13 mouse cellular contexts compared by ENCODE assay signal in the genomic region with DNA sequence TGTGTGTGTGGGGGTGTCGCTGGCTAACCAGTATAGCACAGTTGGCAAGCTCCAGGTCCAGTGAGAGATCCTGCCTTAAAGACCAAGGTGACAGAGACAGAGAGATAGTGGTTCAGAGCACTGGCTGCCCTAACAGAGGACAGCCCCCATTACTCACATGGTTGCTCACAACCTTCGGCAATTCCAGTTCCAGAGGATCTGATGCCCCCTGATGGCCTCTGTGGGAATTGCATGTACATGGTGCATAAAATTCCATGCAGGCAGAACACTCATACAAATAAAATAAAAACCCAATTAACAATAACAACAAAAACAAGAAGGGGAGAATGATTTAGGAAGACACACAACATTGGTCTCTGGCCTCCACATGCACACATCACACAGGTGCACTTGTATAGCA. TPM values are rescaled to one million over a fixed set of nuclear protein-coding genes. Genes with fewer than 3 reads are reported as not detected.
DNase-seq lines count a peak whose midpoint lies in the region; ATAC-seq and TF ChIP-seq lines count a peak whose summit lies in the region.
"Had no signal": no experiment of that assay in that cellular context is flagged by ENCODE, and none has a peak within 500 bp of the region (broad histone marks: within the 10 kb centered on the region; RNA-seq: fewer than 3 reads in every experiment).

No protein-coding gene starts in this region.

- WGBS in forebrain, embryonic 11.5 days, result 63% methylated on average over 2 of the region's 2 CpGs
- 54% methylated on average over 2 of the region's 2 CpGs for WGBS in forebrain, embryonic 10.5 days
- 53% methylated on average over 2 of the region's 2 CpGs for WGBS in liver, postnatal 0 days (ENCODE audit: insufficient replicate concordance)
- 50% methylated on average over 2 of the region's 2 CpGs for WGBS in liver, embryonic 12.5 days (ENCODE audit: insufficient replicate concordance)

- no peak overlapping the region for H3K27ac ChIP-seq in forebrain, embryonic 11.5 days (ENCODE audit: low read depth, low read length)
- H3K27ac ChIP-seq in forebrain, embryonic 10.5 days, result no peak overlapping the region
- H3K27ac ChIP-seq in liver, postnatal 0 days (ENCODE audit: low read depth), result no peak overlapping the region
- H3K27ac ChIP-seq in liver, embryonic 12.5 days, result no peak overlapping the region
- H3K27ac ChIP-seq: embryonic facial prominence, embryonic 12.5 days; kidney, embryonic 15.5 days; limb, embryonic 15.5 days had no signal

- H3K9ac ChIP-seq in forebrain, embryonic 11.5 days (ENCODE audit: low read length), result no peak overlapping the region
- no peak overlapping the region for H3K9ac ChIP-seq in liver, postnatal 0 days (replicated peaks)
- no peak overlapping the region for H3K9ac ChIP-seq in liver, embryonic 12.5 days
- H3K9ac ChIP-seq: embryonic facial prominence, embryonic 12.5 days; kidney, embryonic 15.5 days; limb, embryonic 15.5 days had no signal

- TF ChIP-seq CTCF in liver, postnatal 0 days (IDR thresholded peaks at IDR 0.05; ENCODE audit: low read depth), result peak; percentile 55

- no peak overlapping the region for H3K4me2 ChIP-seq in forebrain, embryonic 11.5 days (ENCODE audit: low read depth, low read length, severe bottlenecking)
- H3K4me2 ChIP-seq in liver, postnatal 0 days (ENCODE audit: low read depth, low read length), result no peak overlapping the region
- H3K4me2 ChIP-seq in liver, embryonic 12.5 days, result no peak overlapping the region
- H3K4me2 ChIP-seq: embryonic facial prominence, embryonic 12.5 days; kidney, embryonic 15.5 days; limb, embryonic 15.5 days had no signal

- no peak overlapping the region for H3K4me3 ChIP-seq in forebrain, embryonic 11.5 days (ENCODE audit: low read depth, low read length)
- H3K4me3 ChIP-seq in forebrain, embryonic 10.5 days, result no peak overlapping the region
- H3K4me3 ChIP-seq in liver, postnatal 0 days (ENCODE audit: low read depth, low read length), result no peak overlapping the region
- H3K4me3 ChIP-seq in liver, embryonic 12.5 days, result no peak overlapping the region
- H3K4me3 ChIP-seq: embryonic facial prominence, embryonic 12.5 days; kidney, embryonic 15.5 days; limb, embryonic 15.5 days had no signal

- no peaks in the 10 kb centered on the region for H3K4me1 ChIP-seq in forebrain, embryonic 11.5 days (replicated peaks; ENCODE audit: control insufficient read depth, insufficient read depth, low read length)
- peaks cover 6% of the 10 kb centered on the region for H3K4me1 ChIP-seq in forebrain, embryonic 10.5 days
- no peaks in the 10 kb centered on the region for H3K4me1 ChIP-seq in liver, postnatal 0 days (ENCODE audit: insufficient read depth)
- no peaks in the 10 kb centered on the region for H3K4me1 ChIP-seq in liver, embryonic 12.5 days

- no peaks in the 10 kb centered on the region for H3K36me3 ChIP-seq in forebrain, embryonic 11.5 days (ENCODE audit: control insufficient read depth, insufficient read depth, low read length)
- H3K36me3 ChIP-seq in forebrain, embryonic 10.5 days (replicated peaks), result no peaks in the 10 kb centered on the region
- H3K36me3 ChIP-seq in liver, postnatal 0 days (replicated peaks; ENCODE audit: insufficient read depth, low read length), result no peaks in the 10 kb centered on the region
- H3K36me3 ChIP-seq in liver, embryonic 12.5 days, result no peaks in the 10 kb centered on the region
- H3K36me3 ChIP-seq: embryonic facial prominence, embryonic 12.5 days; kidney, embryonic 15.5 days; limb, embryonic 15.5 days had no signal

- H3K9me3 ChIP-seq in forebrain, embryonic 11.5 days (ENCODE audit: control insufficient read depth, low read length), result no peaks in the 10 kb centered on the region
- no peaks in the 10 kb centered on the region for H3K9me3 ChIP-seq in forebrain, embryonic 10.5 days
- H3K9me3 ChIP-seq in liver, postnatal 0 days (ENCODE audit: low read length), result no peaks in the 10 kb centered on the region
- no peaks in the 10 kb centered on the region for H3K9me3 ChIP-seq in liver, embryonic 12.5 days (replicated peaks)
- H3K9me3 ChIP-seq: embryonic facial prominence, embryonic 12.5 days; kidney, embryonic 15.5 days; limb, embryonic 15.5 days had no signal

- TF ChIP-seq EP300 in liver, postnatal 0 days (IDR thresholded peaks at IDR 0.05; ENCODE audit: low read depth), result no peak

- DNase-seq in forebrain, embryonic 11.5 days (ENCODE audit: low spot score), result peak; percentile 72
- no peak for DNase-seq in forebrain, embryonic 10.5 days (ENCODE audit: extremely low spot score, low spot score)
- no peak for DNase-seq in liver, postnatal 0 days
- DNase-seq in NIH3T3 (ENCODE audit: low read depth) (peak; percentile 67), adipocyte (ENCODE audit: low spot score) (no peak)
- DNase-seq in gastrocnemius, postnatal 10 days, result no peak
- DNase-seq: heart, adult 18-20 months; right cerebral cortex, postnatal 4 days had no signal

- no peaks in the 10 kb centered on the region for H3K27me3 ChIP-seq in forebrain, embryonic 11.5 days (ENCODE audit: control insufficient read depth, insufficient read depth, low read length)
- peaks cover 10% of the 10 kb centered on the region; the same call in 1 of the 2 replicates for H3K27me3 ChIP-seq in forebrain, embryonic 10.5 days (ENCODE audit: poor library complexity, severe bottlenecking)
- peaks cover 4% of the 10 kb centered on the region; the same call in 1 of the 2 replicates for H3K27me3 ChIP-seq in liver, postnatal 0 days (ENCODE audit: insufficient read depth, low read length)
- H3K27me3 ChIP-seq in liver, embryonic 12.5 days (replicated peaks), result peaks cover 5% of the 10 kb centered on the region; the same call in 1 of the 2 replicates

- ATAC-seq in forebrain, embryonic 11.5 days (replicated peaks; ENCODE audit: low FRiP score), result no peak
- no peak for ATAC-seq in liver, postnatal 0 days
- ATAC-seq in liver, embryonic 12.5 days, result no peak
- peak; percentile 56 for ATAC-seq in megakaryocyte, adult 5-6 weeks (ENCODE audit: poor library complexity, severe bottlenecking)

RNA-seq across cellular contexts. Expression of gene Gjb5, which starts 12.5 kb away (rescaled TPM):
- 0.21 and 0.45 TPM in 2 replicates for polyA plus RNA-seq in forebrain, embryonic 11.5 days (2014; fragmentation: Nextera tagmentation; extraction: Ambion mirVana)
- polyA plus RNA-seq in forebrain, embryonic 10.5 days (2016; fragmentation: Nextera tagmentation; extraction: Ambion mirVana), result 0.58 and 0.82 TPM in 2 replicates
- 0.06 and 0.14 TPM in 2 replicates for polyA plus RNA-seq in liver, postnatal 0 days (2015; fragmentation: Nextera tagmentation; extraction: Ambion mirVana)
- 0.14 and 0.23 TPM in 2 replicates for polyA plus RNA-seq in liver, embryonic 12.5 days (2016; fragmentation: Nextera tagmentation; extraction: Ambion mirVana)
- total RNA-seq in megakaryocyte, adult 5-6 weeks (2015), result not detected in 2 replicates
- total RNA-seq in megakaryocyte, adult 5-6 weeks (2017), result not detected in 2 replicates
- under 1 TPM; 0.26 to 0.38 TPM for total RNA-seq in gastrocnemius, postnatal 10 days (2021)

RNA-seq across cellular contexts. Expression of gene Gjb4, which starts 16.6 kb away (rescaled TPM):
- not detected in 2 replicates for polyA plus RNA-seq in forebrain, embryonic 11.5 days (2014; fragmentation: Nextera tagmentation; extraction: Ambion mirVana)
- polyA plus RNA-seq in forebrain, embryonic 10.5 days (2016; fragmentation: Nextera tagmentation; extraction: Ambion mirVana), result not detected in 2 replicates
- polyA plus RNA-seq in liver, postnatal 0 days (2015; fragmentation: Nextera tagmentation; extraction: Ambion mirVana), result not detected in 2 replicates
- polyA plus RNA-seq in liver, embryonic 12.5 days (2016; fragmentation: Nextera tagmentation; extraction: Ambion mirVana), result not detected in 2 replicates
- total RNA-seq in megakaryocyte, adult 5-6 weeks (2015), result not detected in 2 replicates
- total RNA-seq in megakaryocyte, adult 5-6 weeks (2017), result 0.07 TPM in 1 of 2 replicates, not detected in the other
- total RNA-seq in gastrocnemius, postnatal 10 days (2021), result not detected
- total RNA-seq: heart, adult 18-20 months had no signal
- polyA plus RNA-seq: embryonic facial prominence, embryonic 12.5 days had no signal

RNA-seq across cellular contexts. Expression of gene Gjb3, which starts 39.8 kb away (rescaled TPM):
- 0.56 and 0.94 TPM in 2 replicates for polyA plus RNA-seq in forebrain, embryonic 11.5 days (2014; fragmentation: Nextera tagmentation; extraction: Ambion mirVana)
- 2.1 and 3.1 TPM in 2 replicates for polyA plus RNA-seq in forebrain, embryonic 10.5 days (2016; fragmentation: Nextera tagmentation; extraction: Ambion mirVana)
- polyA plus RNA-seq in liver, postnatal 0 days (2015; fragmentation: Nextera tagmentation; extraction: Ambion mirVana), result 0.24 and 0.34 TPM in 2 replicates
- 0.16 TPM in 1 of 2 replicates, not detected in the other for polyA plus RNA-seq in liver, embryonic 12.5 days (2016; fragmentation: Nextera tagmentation; extraction: Ambion mirVana)
- 0.25 TPM in 1 of 2 replicates, not detected in the other for total RNA-seq in megakaryocyte, adult 5-6 weeks (2015)
- total RNA-seq in megakaryocyte, adult 5-6 weeks (2017), result 0.08 TPM in 1 of 2 replicates, not detected in the other
- total RNA-seq in gastrocnemius, postnatal 10 days (2021), result not detected

RNA-seq across cellular contexts. Expression of gene Gja4, which starts 56.6 kb away (rescaled TPM):
- polyA plus RNA-seq in forebrain, embryonic 11.5 days (2014; fragmentation: Nextera tagmentation; extraction: Ambion mirVana), result 12.3 and 13.9 TPM in 2 replicates
- polyA plus RNA-seq in forebrain, embryonic 10.5 days (2016; fragmentation: Nextera tagmentation; extraction: Ambion mirVana), result 9.6 and 11.1 TPM in 2 replicates
- polyA plus RNA-seq in liver, postnatal 0 days (2015; fragmentation: Nextera tagmentation; extraction: Ambion mirVana), result 2.7 and 3.1 TPM in 2 replicates
- polyA plus RNA-seq in liver, embryonic 12.5 days (2016; fragmentation: Nextera tagmentation; extraction: Ambion mirVana), result 2.5 and 3.1 TPM in 2 replicates
- total RNA-seq in megakaryocyte, adult 5-6 weeks (2015), result 0.27 TPM in 1 of 2 replicates, not detected in the other
- total RNA-seq in megakaryocyte, adult 5-6 weeks (2017), result not detected in 2 replicates
- 10 to 100 TPM; 12.7 to 16.1 TPM for total RNA-seq in gastrocnemius, postnatal 10 days (2021)

Comparison
In these comparisons a context has a peak if more than half of its experiments do, and no peak if none do; other contexts are left out.
1. DNase-seq: peak in forebrain, embryonic 11.5 days (single experiment) and NIH3T3 (single experiment); none in forebrain, embryonic 10.5 days (single experiment), liver, postnatal 0 days (single experiment), gastrocnemius, postnatal 10 days (single experiment) and adipocyte (single experiment).